Mouse (Mus musculus) colon, adult 2 months (tissue): ENCODE data around the gene Galnt11. TPM values are rescaled to one million over a fixed set of nuclear protein-coding genes. Genes with fewer than 3 reads are reported as not detected.

Experiments used
- polyA plus RNA-seq: library from polyadenylated mRNA; depleted of rRNA; stranded (reverse); fragments of >200 nt; gene quantifications from 2 replicates; pipeline ENCODE4 v1.2.3, GENCODE M21; 2012; rRNA removed

Galnt11 gene
- 9.4 and 13.3 TPM in 2 replicates for polyA plus RNA-seq

GRCm38 (mm10) chr5:25221604-25222003 is at the start of gene Galnt11:
TSS of gene Galnt11 (plus strand) at chr5:25221904.

GRCm38 (mm10) chr5:25181004-25181531 is 40.6 kb upstream of the Galnt11 start, which contains the start of gene Galntl5:
TSS of gene Galntl5 (plus strand) at chr5:25181460.

GRCm38 (mm10) chr5:25222752-25223702 is 1.3 kb downstream of the Galnt11 start, which contains the start of gene E130116L18Rik:
TSS of gene E130116L18Rik (minus strand) at chr5:25223153.

Other genes starting within 250 kb of the Galnt11 start
- 19.9 and 20.2 TPM in 2 replicates for gene Prkag2, start 121.3 kb upstream of the Galnt11 start, polyA plus RNA-seq
- gene Galntl5, start 40.4 kb upstream of the Galnt11 start, polyA plus RNA-seq, result not detected in 2 replicates
- not detected in 2 replicates for gene E130116L18Rik, start 1.2 kb downstream of the Galnt11 start, polyA plus RNA-seq